Mouse (Mus musculus) midbrain, embryonic 11.5 days (tissue): Measurements from ENCODE around the gene Rcan3. TPM values are rescaled to one million over a fixed set of nuclear protein-coding genes. Genes with fewer than 3 reads are reported as not detected.
A peak's percentile ranks its signal among the peaks of the same experiment; 100 is the strongest.

Experiments used
- microRNA counts: library from miRNA; unstranded; fragments of <30 nt; microRNA quantifications from one replicate; lab custom pipeline; 2015
- microRNA-seq: library from miRNA; unstranded; fragments of <30 nt; microRNA quantifications from one replicate; pipeline ENCODE4, GENCODE M21; 2017
- polyA plus RNA-seq: library from polyadenylated mRNA; unstranded; fragments of >200 nt; fragmentation: Nextera tagmentation; extraction: Ambion mirVana; gene quantifications from 2 replicates; pipeline ENCODE4 v1.2.1, GENCODE M21; 2014

Gene Rcan3
- polyA plus RNA-seq, 1 experiment from 2014 or later = 9.1 TPM

MicroRNAs within 50 kb of the gene (microRNA counts, 519-probe panel; counts per million panel counts)
- microRNA mmu-miR-700 (lab: Ali Mortazavi, UCI) = not detected

Small RNA genes within 50 kb of the gene (microRNA-seq; reads per million reads assigned to microRNA genes)
- gene Mir700 = 258 reads per million, percentile 66 among the genes with 10 or more reads in this experiment

Other genes starting within 250 kb of the Rcan3 start
- gene Clic4, start 161.0 kb downstream of the Rcan3 start, polyA plus RNA-seq = 168 and 173 TPM in 2 replicates
- gene Srrm1, start 80.5 kb downstream of the Rcan3 start, polyA plus RNA-seq = 225 and 257 TPM in 2 replicates
- 0.40 and 0.63 TPM in 2 replicates for gene Ncmap, start 35.6 kb downstream of the Rcan3 start, polyA plus RNA-seq
- 0.53 and 0.73 TPM in 2 replicates for gene Stpg1, start 60.9 kb upstream of the Rcan3 start, polyA plus RNA-seq
- 2.6 and 4.2 TPM in 2 replicates for gene Nipal3, start 61.2 kb upstream of the Rcan3 start, polyA plus RNA-seq
- gene Grhl3, start 139.8 kb upstream of the Rcan3 start, polyA plus RNA-seq = 3.1 and 3.2 TPM in 2 replicates